Comparison of ENCODE assay signal across 18 mouse cellular contexts in genomic region chr4:123147446-123148150, GRCm38 (mm10). TPM values are rescaled to one million over a fixed set of nuclear protein-coding genes. Genes with fewer than 3 reads are reported as not detected.
DNase-seq lines count a peak whose midpoint lies in the region; ATAC-seq and TF ChIP-seq lines count a peak whose summit lies in the region.
"Had no signal": no experiment of that assay in that cellular context is flagged by ENCODE, and none has a peak within 500 bp of the region (broad histone marks: within the 10 kb centered on the region; RNA-seq: fewer than 3 reads in every experiment).

No protein-coding gene starts in this region.

- DNase-seq in layer of hippocampus, adult 2 months (ENCODE audit: low spot score in 2 of 2): peak in 1 of 2 experiments; percentile 61
- no peak for DNase-seq in layer of hippocampus, postnatal 10 days (ENCODE audit: low spot score in 2 of 2)
- peak; percentile 60 for DNase-seq in NIH3T3 (ENCODE audit: low read depth)
- DNase-seq in layer of hippocampus, adult 8-10 months (ENCODE audit: low spot score in 2 of 2): peak; percentile 39 to 46
- DNase-seq in thymus, postnatal 0 days (ENCODE audit: low spot score): peak; percentile 29
- no peak for DNase-seq in heart, postnatal 14 days
- DNase-seq in ovary, adult 18-20 months (ENCODE audit: low spot score): no peak
- DNase-seq: heart, adult 18-20 months had no signal

- TF ChIP-seq CTCF in layer of hippocampus, adult 2 months (conservative IDR thresholded peaks at IDR 0.05): no peak

- no peak for ATAC-seq in megakaryocyte, adult 5-6 weeks (ENCODE audit: poor library complexity, severe bottlenecking)
- ATAC-seq: hindbrain, postnatal 0 days had no signal

- H3K27ac ChIP-seq in layer of hippocampus, adult 2 months: peak overlapping the region; percentile 70
- H3K27ac ChIP-seq: hindbrain, postnatal 0 days; kidney, embryonic 15.5 days; macrophage; neural tube, embryonic 13.5 days had no signal

- intact Hi-C loops in heart, postnatal 14 days (cut with DNase I): no loop called here

- H3K4me3 ChIP-seq in layer of hippocampus, adult 2 months: no peak overlapping the region
- H3K4me3 ChIP-seq: kidney, embryonic 15.5 days; neural tube, embryonic 13.5 days had no signal

RNA-seq across cellular contexts. Expression of gene Ppie, which starts 7.8 kb away (rescaled TPM):
- total RNA-seq in layer of hippocampus, adult 2 months (2021): 10 to 100 TPM; 21.5 to 21.9 TPM
- 10 to 100 TPM; 22.2 to 24.7 TPM for total RNA-seq in layer of hippocampus, postnatal 10 days (2021)
- total RNA-seq in layer of hippocampus, adult 8-10 months (2022): 10 to 100 TPM; 20.0 to 23.1 (median 20.4) TPM
- polyA plus RNA-seq in thymus, postnatal 0 days (2015; fragmentation: Nextera tagmentation; extraction: Ambion mirVana): 92.1 and 105 TPM in 2 replicates
- 10 to 100 TPM; 20.9 to 23.5 TPM for total RNA-seq in heart, postnatal 14 days (2021)
- total RNA-seq in megakaryocyte, adult 5-6 weeks (2015): 20.0 and 21.0 TPM in 2 replicates
- 27.3 and 29.8 TPM in 2 replicates for total RNA-seq in megakaryocyte, adult 5-6 weeks (2017)

RNA-seq across cellular contexts. Expression of gene Oxct2b, which starts 31.5 kb away (rescaled TPM):
- not detected for total RNA-seq in layer of hippocampus, adult 2 months (2021)
- under 1 TPM; 0.39 to 0.45 TPM for total RNA-seq in layer of hippocampus, postnatal 10 days (2021)
- under 1 TPM in 2 of 4 experiments, not detected in 2; 0.19 to 0.26 TPM for total RNA-seq in layer of hippocampus, adult 8-10 months (2022)
- 0.09 TPM in 1 of 2 replicates, not detected in the other for polyA plus RNA-seq in thymus, postnatal 0 days (2015; fragmentation: Nextera tagmentation; extraction: Ambion mirVana)
- total RNA-seq in heart, postnatal 14 days (2021): not detected
- total RNA-seq in megakaryocyte, adult 5-6 weeks (2015): not detected in 2 replicates
- 0.12 TPM in 1 of 2 replicates, not detected in the other for total RNA-seq in megakaryocyte, adult 5-6 weeks (2017)
- total RNA-seq: heart, adult 18-20 months had no signal
- polyA plus RNA-seq: C2C12; heart, postnatal 0 days; kidney, embryonic 15.5 days; macrophage; stomach, embryonic 14.5 days had no signal

RNA-seq across cellular contexts. Expression of gene Hpcal4, which starts 35.4 kb away (rescaled TPM):
- total RNA-seq in layer of hippocampus, adult 2 months (2021): 100 to 1,000 TPM; 493 to 508 TPM
- total RNA-seq in layer of hippocampus, postnatal 10 days (2021): 100 to 1,000 TPM; 222 to 231 TPM
- 100 to 1,000 TPM; 374 to 501 (median 436) TPM for total RNA-seq in layer of hippocampus, adult 8-10 months (2022)
- 0.30 and 0.41 TPM in 2 replicates for polyA plus RNA-seq in thymus, postnatal 0 days (2015; fragmentation: Nextera tagmentation; extraction: Ambion mirVana)
- under 1 TPM; 0.07 to 0.26 TPM for total RNA-seq in heart, postnatal 14 days (2021)
- total RNA-seq in megakaryocyte, adult 5-6 weeks (2015): not detected in 2 replicates
- total RNA-seq in megakaryocyte, adult 5-6 weeks (2017): not detected in 2 replicates
- polyA plus RNA-seq: C2C12; liver, embryonic 16.5 days; macrophage had no signal

RNA-seq across cellular contexts. Expression of gene Bmp8b, which starts 42.6 kb away (rescaled TPM):
- total RNA-seq in layer of hippocampus, adult 2 months (2021): under 1 TPM; 0.20 to 0.29 TPM
- total RNA-seq in layer of hippocampus, postnatal 10 days (2021): under 1 TPM; 0.42 to 0.71 TPM
- total RNA-seq in layer of hippocampus, adult 8-10 months (2022): under 1 TPM in 3 of 4 experiments, not detected in 1; 0.18 to 0.40 (median 0.27) TPM
- polyA plus RNA-seq in thymus, postnatal 0 days (2015; fragmentation: Nextera tagmentation; extraction: Ambion mirVana): 0.12 and 0.17 TPM in 2 replicates
- not detected for total RNA-seq in heart, postnatal 14 days (2021)
- not detected in 2 replicates for total RNA-seq in megakaryocyte, adult 5-6 weeks (2015)
- not detected in 2 replicates for total RNA-seq in megakaryocyte, adult 5-6 weeks (2017)
- total RNA-seq: heart, adult 18-20 months had no signal
- polyA plus RNA-seq: C2C12, macrophage had no signal

RNA-seq across cellular contexts. Expression of gene Nt5c1a, which starts 53.7 kb away (rescaled TPM):
- total RNA-seq in layer of hippocampus, adult 2 months (2021): 10 to 100 TPM; 14.5 to 15.2 TPM
- total RNA-seq in layer of hippocampus, postnatal 10 days (2021): 1 to 10 TPM; 6.9 to 7.4 TPM
- total RNA-seq in layer of hippocampus, adult 8-10 months (2022): 10 to 100 TPM; 14.5 to 16.8 (median 15.6) TPM
- not detected in 2 replicates for polyA plus RNA-seq in thymus, postnatal 0 days (2015; fragmentation: Nextera tagmentation; extraction: Ambion mirVana)
- total RNA-seq in heart, postnatal 14 days (2021): 10 to 100 TPM; 37.2 to 47.6 TPM
- not detected in 2 replicates for total RNA-seq in megakaryocyte, adult 5-6 weeks (2015)
- total RNA-seq in megakaryocyte, adult 5-6 weeks (2017): not detected in 2 replicates
- polyA plus RNA-seq: C2C12; limb, embryonic 11.5 days; liver, embryonic 16.5 days; macrophage; neural tube, embryonic 13.5 days; stomach, embryonic 14.5 days had no signal

Comparison
In these comparisons a context has a peak if more than half of its experiments do, and no peak if none do; other contexts are left out.
1. DNase-seq: peak in NIH3T3 (single experiment), layer of hippocampus, adult 8-10 months (2 of 2) and thymus, postnatal 0 days (single experiment); none in layer of hippocampus, postnatal 10 days (0 of 2), heart, postnatal 14 days (0 of 2) and ovary, adult 18-20 months (single experiment).
2. RNA of gene Hpcal4, which starts 35.4 kb away (total RNA-seq): 493 to 508 TPM in layer of hippocampus, adult 2 months, 374 to 501 TPM in layer of hippocampus, adult 8-10 months and 222 to 231 TPM in layer of hippocampus, postnatal 10 days; 0.07 to 0.26 TPM in heart, postnatal 14 days and not detected in megakaryocyte, adult 5-6 weeks; every median in the first group is over 100 times any median in the second.